Mouse (Mus musculus) layer of hippocampus, adult 8-10 months (tissue): ENCODE results near the gene Trim80. TPM values are rescaled to one million over a fixed set of nuclear protein-coding genes. Genes with fewer than 3 reads are reported as not detected.
"Not testable (repeated sequence)": the region's sequence is repeated elsewhere in the genome, so short reads cannot be mapped to it uniquely, and the experiment has no call there.

Experiments
- DNase-seq, 2 experiments: peaks; one replicate each; pipeline ENCODE4 v3.0.0; 2022; ENCODE audit warnings: low spot score in 2 of 2
- microRNA-seq, 2 experiments: library from miRNA; unstranded; fragments of <30 nt; microRNA quantifications; one replicate each; pipeline ENCODE4 v1.2.0; 2022
- total RNA-seq, 4 experiments: library from RNA; stranded (reverse); gene quantifications; 2 replicates each; pipeline ENCODE4 v1.2.4; 2022

The Trim80 gene
- total RNA-seq, 4 experiments from 2014 or later, result not detected

GRCm38 (mm10) chr11:115492387-115492786, 52.0 kb downstream of the Trim80 start:
- DNase-seq, result no peak

- not testable (repeated sequence) for DNase-seq
Measured at GRCm38 (mm10) chr11:115496559-115496958, 56.2 kb downstream of the Trim80 start.

Small RNA genes lying within 50 kb of the gene (microRNA-seq; reads per million reads assigned to microRNA genes)
- gene Mir3968, result 0 reads per million in 2 experiments

Other genes starting within 250 kb of the Trim80 start
- 10 to 100 TPM; 42.3 to 48.8 (median 44.6) TPM for gene Grin2c, start 173.3 kb upstream of the Trim80 start, total RNA-seq
- 10 to 100 TPM; 22.8 to 25.5 (median 24.6) TPM for gene Fdxr, start 163.5 kb upstream of the Trim80 start, total RNA-seq
- gene Fads6, start 142.9 kb upstream of the Trim80 start, total RNA-seq, result 10 to 100 TPM; 16.7 to 18.5 (median 17.1) TPM
- under 1 TPM; 0.30 to 0.55 (median 0.40) TPM for gene Otop2, start 133.4 kb upstream of the Trim80 start, total RNA-seq
- gene Ush1g, start 118.5 kb upstream of the Trim80 start, total RNA-seq, result under 1 TPM; 0.36 to 0.95 (median 0.59) TPM
- gene Otop3, start 105.8 kb upstream of the Trim80 start, total RNA-seq, result under 1 TPM in 2 of 4 experiments, not detected in 2; 0.14 to 0.27 TPM
- 100 to 1,000 TPM; 104 to 119 (median 117) TPM for gene Hid1, start 72.8 kb upstream of the Trim80 start, total RNA-seq
- gene Cdr2l, start 58.6 kb upstream of the Trim80 start, total RNA-seq, result 10 to 100 TPM; 25.7 to 29.6 (median 25.9) TPM
- 100 to 1,000 TPM; 100 to 115 (median 105) TPM for gene Mrpl58, start 36.8 kb upstream of the Trim80 start, total RNA-seq
- 100 to 1,000 TPM; 450 to 501 (median 483) TPM for gene Atp5h, start 20.6 kb upstream of the Trim80 start, total RNA-seq
- 10 to 100 TPM; 67.4 to 74.9 (median 71.2) TPM for gene Kctd2, start 20.4 kb upstream of the Trim80 start, total RNA-seq
- under 1 TPM in 1 of 4 experiments, not detected in 3; 0.21 TPM for gene Slc16a5, start 21.9 kb downstream of the Trim80 start, total RNA-seq
- 10 to 100 TPM in 3 of 4 experiments, 1 to 10 TPM in 1; 10.0 to 16.7 (median 13.0) TPM for gene Armc7, start 35.1 kb downstream of the Trim80 start, total RNA-seq
- gene Nt5c, start 51.3 kb downstream of the Trim80 start, total RNA-seq, result 10 to 100 TPM; 58.8 to 68.5 (median 66.3) TPM
- gene Jpt1, start 73.8 kb downstream of the Trim80 start, total RNA-seq, result 100 to 1,000 TPM; 109 to 139 (median 124) TPM
- gene Sumo2, start 95.7 kb downstream of the Trim80 start, total RNA-seq, result 100 to 1,000 TPM; 285 to 340 (median 310) TPM
- 10 to 100 TPM; 47.0 to 64.9 (median 53.1) TPM for gene Nup85, start 123.9 kb downstream of the Trim80 start, total RNA-seq
- gene Mrps7, start 163.4 kb downstream of the Trim80 start, total RNA-seq, result 10 to 100 TPM; 49.1 to 55.3 (median 52.6) TPM
- gene Gga3, start 163.5 kb downstream of the Trim80 start, total RNA-seq, result 100 to 1,000 TPM in 2 of 4 experiments, 10 to 100 TPM in 2; 91.9 to 121 (median 102) TPM
- gene Mif4gd, start 172.4 kb downstream of the Trim80 start, total RNA-seq, result 10 to 100 TPM; 16.5 to 22.5 (median 17.9) TPM
- 10 to 100 TPM; 55.6 to 81.3 (median 64.7) TPM for gene Slc25a19, start 187.8 kb downstream of the Trim80 start, total RNA-seq